Mouse (Mus musculus) heart, embryonic 15.5 days (tissue): ENCODE measurements around the gene Cer1. TPM values are rescaled to one million over a fixed set of nuclear protein-coding genes. Genes with fewer than 3 reads are reported as not detected.

ENCODE experiments used
- ATAC-seq: fragments of 200-750 bp; cut with Nextera tagmentation; replicated peaks from 2 replicates; pipeline ENCODE4 v1.8.0; 2017; ENCODE audit warnings: low read depth, moderate TSS enrichment; ENCODE audit not compliant: insufficient number of reproducible peaks, insufficient read depth, low FRiP score
- H3K27ac ChIP-seq: fragments of 300-500 bp; sonication (generic); 2 replicates; pipeline ENCODE4 v1.5.1; 2015; ENCODE audit warnings: mild to moderate bottlenecking, inconsistent platforms
- H3K27me3 ChIP-seq: fragments of 300-500 bp; sonication (generic); 2 replicates; pipeline ENCODE4 v1.6.1; 2015; ENCODE audit warnings: inconsistent platforms
- H3K36me3 ChIP-seq: fragments of 300-500 bp; sonication (generic); 2 replicates; pipeline ENCODE4 v1.6.1; 2015; ENCODE audit warnings: mild to moderate bottlenecking, inconsistent platforms
- H3K4me1 ChIP-seq: fragments of 300-500 bp; sonication (generic); replicated peaks from 2 replicates; pipeline ENCODE4 v1.6.1; 2015; ENCODE audit warnings: inconsistent platforms
- H3K4me2 ChIP-seq: fragments of 300-500 bp; sonication (generic); 2 replicates; pipeline ENCODE4 v1.6.1; 2015; ENCODE audit warnings: inconsistent platforms, mild to moderate bottlenecking, moderate library complexity
- H3K4me3 ChIP-seq: fragments of 300-500 bp; sonication (generic); 2 replicates; pipeline ENCODE4 v1.5.1; 2015; ENCODE audit warnings: mild to moderate bottlenecking, inconsistent platforms
- H3K9ac ChIP-seq: fragments of 300-500 bp; sonication (generic); 2 replicates; pipeline ENCODE4 v1.6.1; 2015; ENCODE audit warnings: mild to moderate bottlenecking, inconsistent platforms
- H3K9me3 ChIP-seq: fragments of 300-500 bp; sonication (generic); replicated peaks from 2 replicates; pipeline ENCODE4 v1.6.1; 2016; ENCODE audit warnings: inconsistent platforms
- WGBS: fragments of 180-500 bp; shearing (Covaris S2); methylation state at CpG from one replicate; pipeline ENCODE4 v1.1.7; 2015; ENCODE audit warnings: mixed read lengths; 5-methylcytosine and 5-hydroxymethylcytosine counted together
- polyA plus RNA-seq: library from polyadenylated mRNA; unstranded; fragments of >200 nt; fragmentation: Nextera tagmentation; extraction: Ambion mirVana; gene quantifications from 2 replicates; pipeline ENCODE4 v1.2.1, GENCODE M21; 2015

The Cer1 gene
- polyA plus RNA-seq, 1 experiment from 2014 or later: not detected

DNA sequence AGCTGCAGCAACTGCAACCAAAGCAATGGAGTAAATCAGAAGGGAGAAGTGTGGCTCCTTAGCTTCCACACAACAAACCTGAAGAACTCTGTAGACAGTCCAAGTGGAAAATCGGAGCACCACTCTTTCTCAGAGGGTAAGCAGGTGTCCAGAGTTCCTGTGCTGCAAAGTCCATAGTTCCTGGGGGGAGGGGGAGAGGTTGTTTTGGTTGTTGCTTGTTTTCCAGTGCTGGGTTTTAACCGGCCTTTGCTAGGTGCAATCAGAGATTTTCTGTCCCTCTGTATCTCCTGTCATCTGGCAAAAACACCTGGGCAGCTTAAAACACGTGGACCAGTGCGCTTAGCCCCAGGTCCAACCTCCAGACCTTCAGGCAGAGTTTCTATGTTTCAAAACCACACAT lies 10.2 kb downstream of the Cer1 start:
- Histone ChIP-seq H3K9ac (no peak overlapping the region), H3K36me3 (no peaks in the 10 kb centered on the region), H3K4me2 (no peak overlapping the region), H3K27ac (no peak overlapping the region), H3K4me3 (no peak overlapping the region), H3K4me1 (0 out of 2 replicates have a peak, but pooled peaks cover 3% of the 10 kb centered on the region), H3K27me3 (no peaks in the 10 kb centered on the region), H3K9me3 (no peaks in the 10 kb centered on the region)
- WGBS: 56% methylated on average over 4 of the region's 4 CpGs
- ATAC-seq: no peak

DNA sequence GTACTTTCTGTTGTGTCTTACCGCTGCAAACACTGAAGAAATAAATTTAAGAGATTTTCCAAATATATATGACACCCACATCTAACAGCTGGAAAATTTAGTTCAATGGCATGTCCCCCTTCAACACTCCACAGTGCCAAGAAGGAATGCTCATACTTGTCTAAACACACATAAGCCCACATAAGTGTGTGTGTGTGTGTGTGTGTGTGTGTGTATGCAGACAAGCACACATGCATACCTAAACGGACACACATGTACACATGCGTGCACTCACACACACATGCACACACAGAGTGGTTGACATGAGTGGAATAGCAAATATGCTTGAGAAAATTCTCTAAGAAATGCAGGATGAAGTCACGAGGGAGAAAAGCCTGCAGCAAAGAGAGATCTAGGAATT lies 12.4 kb downstream of the Cer1 start:
- 0 out of 2 replicates have a peak, but pooled peaks cover 3% of the 10 kb centered on the region for H3K4me1 ChIP-seq
- WGBS: 68% methylated on average over 4 of the region's 4 CpGs
- no peak overlapping the region for H3K4me2 ChIP-seq
- H3K36me3 ChIP-seq: no peaks in the 10 kb centered on the region
- no peak overlapping the region for H3K9ac ChIP-seq
- peak overlapping the region; percentile 2; the same call in 1 of the 2 replicates for H3K27ac ChIP-seq
- H3K4me3 ChIP-seq: no peak overlapping the region
- no peak for ATAC-seq
- H3K9me3 ChIP-seq: no peaks in the 10 kb centered on the region
- H3K27me3 ChIP-seq: no peaks in the 10 kb centered on the region

DNA sequence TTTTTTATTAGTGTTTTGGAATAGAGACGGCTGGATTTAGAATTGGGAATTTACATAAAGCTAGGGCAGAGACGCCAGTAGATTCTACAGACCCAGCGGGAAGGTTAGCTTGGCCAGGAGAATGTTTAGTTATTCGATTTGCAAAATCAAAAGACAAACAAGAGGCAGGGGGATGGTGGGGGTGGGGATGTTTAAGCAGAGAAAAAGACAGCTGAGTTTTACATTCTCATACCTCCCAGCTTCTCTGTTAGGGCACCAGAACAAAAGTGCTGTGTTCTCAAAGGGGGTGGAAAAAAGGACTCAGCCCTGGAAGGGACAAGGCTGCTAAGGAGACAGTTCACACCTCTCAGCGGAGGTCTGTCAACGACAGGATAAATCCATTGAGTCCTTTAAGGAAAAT lies 12.8 kb downstream of the Cer1 start:
- 39% methylated on average over 6 of the region's 6 CpGs for WGBS
- Histone ChIP-seq H3K4me1 (0 out of 2 replicates have a peak, but pooled peaks cover 3% of the 10 kb centered on the region), H3K27me3 (no peaks in the 10 kb centered on the region), H3K4me3 (no peak overlapping the region), H3K27ac (no peak overlapping the region), H3K36me3 (no peaks in the 10 kb centered on the region), H3K9ac (no peak overlapping the region), H3K4me2 (no peak overlapping the region), H3K9me3 (no peaks in the 10 kb centered on the region)
- no peak for ATAC-seq

GRCm38 (mm10) chr4:82870931-82871330 lies 14.0 kb downstream of the Cer1 start:
- Histone ChIP-seq H3K27me3 (no peaks in the 10 kb centered on the region), H3K4me2 (no peak overlapping the region), H3K4me3 (no peak overlapping the region), H3K9me3 (no peaks in the 10 kb centered on the region), H3K9ac (no peak overlapping the region), H3K36me3 (no peaks in the 10 kb centered on the region), H3K27ac (no peak overlapping the region), H3K4me1 (0 out of 2 replicates have a peak, but pooled peaks cover 3% of the 10 kb centered on the region)
- 70% methylated on average over 6 of the region's 6 CpGs for WGBS
- no peak for ATAC-seq

GRCm38 (mm10) chr4:82867731-82868445 lies 17.1 kb downstream of the Cer1 start:
- ATAC-seq: no peak
- Histone ChIP-seq H3K27ac (no peak overlapping the region), H3K9ac (no peak overlapping the region), H3K9me3 (no peaks in the 10 kb centered on the region), H3K36me3 (no peaks in the 10 kb centered on the region), H3K4me1 (no peaks in the 10 kb centered on the region), H3K4me3 (no peak overlapping the region), H3K27me3 (no peaks in the 10 kb centered on the region), H3K4me2 (no peak overlapping the region)
- 80% methylated on average over 5 of the region's 5 CpGs for WGBS

DNA sequence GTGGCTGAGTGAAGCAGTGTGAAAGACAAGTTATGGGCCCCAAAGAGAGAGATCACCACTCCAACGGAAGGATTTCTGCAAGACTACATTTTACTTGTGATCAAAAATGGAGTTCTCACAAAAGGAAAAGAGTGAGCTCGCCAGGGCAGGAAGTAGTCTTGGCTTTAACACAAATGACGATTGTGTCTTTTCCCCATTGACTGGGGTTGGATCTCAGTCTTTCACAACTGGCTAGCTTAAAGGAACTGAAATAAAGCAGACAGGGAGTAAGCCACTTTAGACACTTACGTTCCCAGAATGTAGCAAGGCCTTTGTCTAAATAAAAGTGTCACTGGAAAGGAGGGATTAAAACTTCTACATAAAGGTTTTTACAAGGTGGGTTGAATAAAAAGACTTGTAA lies 17.8 kb downstream of the Cer1 start:
- Histone ChIP-seq H3K27ac (peak overlapping the region; percentile 45; the same call in 1 of the 2 replicates), H3K4me2 (no peak overlapping the region), H3K9me3 (no peaks in the 10 kb centered on the region), H3K9ac (no peak overlapping the region), H3K27me3 (no peaks in the 10 kb centered on the region), H3K36me3 (no peaks in the 10 kb centered on the region), H3K4me1 (no peaks in the 10 kb centered on the region), H3K4me3 (no peak overlapping the region)
- ATAC-seq: no peak
- 45% methylated on average over 4 of the region's 4 CpGs for WGBS

DNA sequence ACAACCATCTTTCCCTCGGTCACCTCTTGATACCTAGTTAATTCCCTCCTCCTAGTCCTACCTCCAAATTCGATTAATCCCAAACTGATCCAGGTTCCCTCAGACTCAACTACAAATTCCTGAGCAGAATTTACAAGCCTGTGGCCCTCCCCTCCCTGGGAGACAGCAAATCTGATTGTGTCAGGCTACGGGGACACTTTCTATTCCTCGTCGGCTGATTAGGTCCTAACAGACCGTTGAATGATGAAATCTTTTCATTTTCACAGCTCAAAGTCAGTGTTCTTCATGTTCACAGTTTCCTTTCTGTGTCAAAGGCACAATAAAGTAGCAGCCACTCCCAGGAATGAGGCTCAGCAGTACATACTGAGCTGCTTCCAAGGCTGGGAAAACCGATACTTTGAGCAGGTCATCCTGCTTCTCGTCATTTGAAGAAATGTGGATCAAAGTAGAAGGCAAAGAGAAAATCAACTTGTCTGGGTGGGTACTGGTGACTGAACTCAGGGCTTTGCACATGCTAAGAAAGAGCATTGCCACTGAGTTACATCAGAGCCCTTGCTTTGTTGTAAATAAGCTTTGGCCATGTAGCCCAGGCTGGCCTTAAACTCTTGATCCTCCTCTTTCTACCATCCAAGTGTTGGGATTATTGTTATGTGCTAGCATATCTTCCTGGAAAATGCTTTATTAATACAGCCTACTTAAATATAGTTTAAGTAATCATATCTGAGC lies 19.8 kb downstream of the Cer1 start:
- no peak for ATAC-seq
- no peaks in the 10 kb centered on the region for H3K36me3 ChIP-seq
- peaks cover 5% of the 10 kb centered on the region; the same call in 1 of the 2 replicates for H3K4me1 ChIP-seq
- H3K9me3 ChIP-seq: no peaks in the 10 kb centered on the region
- H3K4me3 ChIP-seq: no peak overlapping the region
- H3K27me3 ChIP-seq: no peaks in the 10 kb centered on the region
- 72% methylated on average over 8 of the region's 8 CpGs for WGBS
- no peak overlapping the region for H3K9ac ChIP-seq
- H3K4me2 ChIP-seq: no peak overlapping the region
- H3K27ac ChIP-seq: no peak overlapping the region

- Histone ChIP-seq H3K9me3 (no peaks in the 10 kb centered on the region), H3K4me3 (no peak overlapping the region), H3K27ac (no peak overlapping the region), H3K36me3 (no peaks in the 10 kb centered on the region), H3K27me3 (no peaks in the 10 kb centered on the region), H3K9ac (no peak overlapping the region), H3K4me1 (peaks cover 11% of the 10 kb centered on the region), H3K4me2 (no peak overlapping the region)
- no peak for ATAC-seq
- WGBS: 88% methylated on average over 8 of the region's 8 CpGs
These were observed 21.6 kb downstream of the Cer1 start for GRCm38 (mm10) chr4:82863316-82863715.

- H3K4me1 ChIP-seq: peaks cover 12% of the 10 kb centered on the region
- ATAC-seq: no peak
- 93% methylated on average over 2 of the region's 2 CpGs for WGBS
- no peaks in the 10 kb centered on the region for H3K36me3 ChIP-seq
- no peak overlapping the region for H3K4me3 ChIP-seq
- no peak overlapping the region for H3K4me2 ChIP-seq
- H3K9ac ChIP-seq: no peak overlapping the region
- H3K9me3 ChIP-seq: no peaks in the 10 kb centered on the region
- H3K27me3 ChIP-seq: no peaks in the 10 kb centered on the region
- no peak overlapping the region for H3K27ac ChIP-seq
These were observed 23.5 kb downstream of the Cer1 start for GRCm38 (mm10) chr4:82861451-82861850.

GRCm38 (mm10) chr4:82860566-82860965 lies 24.4 kb downstream of the Cer1 start:
- Histone ChIP-seq H3K9ac (no peak overlapping the region), H3K4me1 (peaks cover 12% of the 10 kb centered on the region), H3K27me3 (no peaks in the 10 kb centered on the region), H3K4me2 (no peak overlapping the region), H3K36me3 (no peaks in the 10 kb centered on the region), H3K27ac (peak overlapping the region; percentile 57; the same call in 1 of the 2 replicates), H3K4me3 (no peak overlapping the region), H3K9me3 (no peaks in the 10 kb centered on the region)
- 38% methylated on average over 3 of the region's 3 CpGs for WGBS
- ATAC-seq: no peak

DNA sequence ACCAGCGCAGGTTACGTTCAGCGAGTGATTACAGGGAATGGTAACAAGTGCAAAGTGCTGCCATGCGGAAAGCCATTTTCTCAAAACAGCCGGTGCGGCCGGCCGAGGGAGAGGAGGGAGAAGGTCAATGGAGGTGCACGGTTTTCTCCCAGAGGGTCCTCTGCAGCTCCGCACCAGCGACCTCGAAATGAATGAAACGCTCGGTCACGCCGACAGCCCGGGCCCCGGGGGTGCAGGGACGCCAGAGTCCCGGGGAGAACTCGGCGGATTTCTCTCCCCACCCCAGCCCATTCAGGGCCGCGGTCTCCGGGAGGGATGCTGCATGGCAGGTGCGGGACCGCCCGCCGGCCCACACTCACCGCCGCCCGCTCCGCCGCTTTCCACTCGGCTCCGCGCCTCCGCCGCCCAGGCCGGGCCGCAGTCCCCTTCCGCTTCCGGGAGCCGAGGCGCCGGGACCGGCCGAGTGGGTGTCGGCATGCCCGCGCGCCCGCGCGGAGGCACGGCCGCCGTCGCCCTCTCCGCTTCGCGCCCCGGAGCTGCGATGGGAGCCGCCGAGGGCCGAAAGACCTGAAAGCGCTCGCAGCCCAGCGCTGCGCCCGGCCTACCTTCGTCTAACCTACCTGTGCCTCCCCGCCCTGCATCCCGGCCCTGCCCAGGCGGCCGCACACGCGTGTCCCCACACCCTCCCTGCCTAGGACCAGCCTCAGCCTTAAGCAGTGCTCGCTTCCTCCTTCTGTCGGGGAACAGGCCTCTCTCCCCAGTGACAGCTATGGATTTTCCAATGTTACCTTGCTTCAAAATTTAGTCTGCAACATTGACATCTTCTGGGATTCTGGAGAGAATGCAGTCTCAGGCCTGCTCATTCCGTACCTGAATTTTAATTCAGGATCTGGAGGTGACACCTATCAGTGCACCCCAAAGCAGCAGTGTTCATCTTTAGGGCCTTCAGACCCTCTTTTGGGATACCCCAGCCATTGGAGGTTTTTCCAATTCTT lies 25.5 kb downstream of the Cer1 start, which contains the start of gene Zdhhc21:
Zdhhc21 (minus strand) TSS at position 828 of the 995 bp plus-strand sequence.
- Histone ChIP-seq H3K27ac (peak within 1 kb of the TSS; percentile 81), H3K9me3 (no peaks in the 10 kb centered on the region), H3K9ac (peak within 1 kb of the TSS; percentile 84), H3K4me2 (peak within 1 kb of the TSS; percentile 86), H3K27me3 (no peaks in the 10 kb centered on the region), H3K4me1 (peaks cover 12% of the 10 kb centered on the region), H3K36me3 (no peaks in the 10 kb centered on the region), H3K4me3 (peak within 1 kb of the TSS; percentile 85)
- under 1% methylated on average over 69 of the region's 82 CpGs for WGBS
- peak; percentile 86 for ATAC-seq
